Mouse (Mus musculus) ES-Bruce4 (cell line): ENCODE results near the gene Slc33a1. TPM values are rescaled to one million over a fixed set of nuclear protein-coding genes. Genes with fewer than 3 reads are reported as not detected.

Source experiments
- H3K27ac ChIP-seq: 2 replicates; pipeline ENCODE4 v1.5.1; 2012; ENCODE audit warnings: low read length, inconsistent platforms; ENCODE audit not compliant: insufficient read depth
- H3K27me3 ChIP-seq: 2 replicates; pipeline ENCODE4 v1.6.1; 2012; ENCODE audit warnings: mild to moderate bottlenecking, low read length, inconsistent platforms; ENCODE audit not compliant: control insufficient read depth, poor library complexity, insufficient read depth, severe bottlenecking
- H3K36me3 ChIP-seq: 2 replicates; pipeline ENCODE4 v1.6.1; 2012; ENCODE audit warnings: inconsistent platforms, mild to moderate bottlenecking, low read length, moderate library complexity; ENCODE audit not compliant: control insufficient read depth, poor library complexity, insufficient read depth, severe bottlenecking
- H3K4me1 ChIP-seq: one replicate; pipeline ENCODE4 v1.8.1; 2011; ENCODE audit warnings: low read length; ENCODE audit not compliant: control insufficient read depth, insufficient read depth
- H3K4me3 ChIP-seq: 2 replicates; pipeline ENCODE4 v1.5.1; 2011; ENCODE audit warnings: low read depth, mild to moderate bottlenecking, low read length
- H3K9ac ChIP-seq: 2 replicates; pipeline ENCODE4 v1.6.1; 2012; ENCODE audit warnings: low read depth, mild to moderate bottlenecking, inconsistent platforms; ENCODE audit not compliant: poor library complexity, severe bottlenecking
- H3K9me3 ChIP-seq: replicated peaks from 2 replicates; pipeline ENCODE4 v1.6.1; 2012; ENCODE audit warnings: mild to moderate bottlenecking, low read length, inconsistent platforms; ENCODE audit not compliant: control insufficient read depth, poor library complexity, insufficient read depth, severe bottlenecking
- CTCF ChIP-seq: IDR thresholded peaks from one replicate; pipeline ENCODE4 v1.8.1; 2011; ENCODE audit warnings: low read depth, low read length
- EP300 ChIP-seq: IDR thresholded peaks from 2 replicates; pipeline ENCODE4 v1.6.1; 2011; ENCODE audit warnings: low read depth, low read length; ENCODE audit not compliant: insufficient read depth
- POLR2A ChIP-seq: IDR thresholded peaks from one replicate; pipeline ENCODE4 v1.8.1; 2011; ENCODE audit warnings: low read length; ENCODE audit not compliant: insufficient read depth
- polyA plus RNA-seq: library from polyadenylated mRNA; stranded (reverse); fragments of >200 nt; gene quantifications from 2 replicates; pipeline ENCODE4 v1.2.4, GENCODE M21; 2011; ENCODE audit warnings: low read depth; ENCODE audit not compliant: missing spikeins, insufficient read depth, insufficient read length

Gene Slc33a1
- 13.8 and 15.2 TPM in 2 replicates for polyA plus RNA-seq

GRCm38 (mm10) chr3:63964100-63964921, at the start of gene Slc33a1:
TSS of gene Slc33a1 (minus strand) at chr3:63964768.
- Histone ChIP-seq H3K4me1 (no peaks in the 10 kb centered on the region), H3K9ac (peak within 1 kb of the TSS; percentile 67), H3K27ac (no peak within 1 kb of the TSS), H3K36me3 (no peaks in the 10 kb centered on the region), H3K4me3 (peak within 1 kb of the TSS; percentile 61), H3K9me3 (no peaks in the 10 kb centered on the region), H3K27me3 (no peaks in the 10 kb centered on the region)
- TF ChIP-seq POLR2A: peak; percentile 28
- TF ChIP-seq EP300: peak; percentile 56; the same call in 1 of the 2 replicates
- TF ChIP-seq CTCF: no peak

GRCm38 (mm10) chr3:63988722-63989440, 24.3 kb upstream of the Slc33a1 start:
- H3K27me3 ChIP-seq: no peaks in the 10 kb centered on the region
- H3K36me3 ChIP-seq: peaks cover 52% of the 10 kb centered on the region
- H3K9ac ChIP-seq: no peak overlapping the region
- TF ChIP-seq POLR2A (no peak), CTCF (no peak), EP300 (no peak)
- H3K9me3 ChIP-seq: no peaks in the 10 kb centered on the region
- H3K4me1 ChIP-seq: no peaks in the 10 kb centered on the region
- H3K4me3 ChIP-seq: no peak overlapping the region
- H3K27ac ChIP-seq: no peak overlapping the region

GRCm38 (mm10) chr3:63986656-63987055, 22.1 kb upstream of the Slc33a1 start:
- Histone ChIP-seq H3K4me3 (no peak overlapping the region), H3K9me3 (no peaks in the 10 kb centered on the region), H3K36me3 (peaks cover 44% of the 10 kb centered on the region)

GRCm38 (mm10) chr3:63977895-63978294, 13.3 kb upstream of the Slc33a1 start:
- no peaks in the 10 kb centered on the region for H3K27me3 ChIP-seq
- H3K9me3 ChIP-seq: no peaks in the 10 kb centered on the region
- H3K9ac ChIP-seq: no peak overlapping the region
- no peak overlapping the region for H3K27ac ChIP-seq
- TF ChIP-seq POLR2A: no peak
- TF ChIP-seq CTCF: no peak
- no peak for TF ChIP-seq EP300
- peaks cover 12% of the 10 kb centered on the region for H3K36me3 ChIP-seq
- H3K4me3 ChIP-seq: no peak overlapping the region
- H3K4me1 ChIP-seq: no peaks in the 10 kb centered on the region

More at GRCm38 (mm10) chr3:63986656-63987055, 22.1 kb upstream of the Slc33a1 start:
- no peak overlapping the region for H3K9ac ChIP-seq
- no peak overlapping the region for H3K27ac ChIP-seq
- TF ChIP-seq EP300 (no peak), CTCF (no peak), POLR2A (no peak)
- no peaks in the 10 kb centered on the region for H3K4me1 ChIP-seq
- no peaks in the 10 kb centered on the region for H3K27me3 ChIP-seq

- Histone ChIP-seq H3K36me3 (peaks cover 9% of the 10 kb centered on the region), H3K27me3 (no peaks in the 10 kb centered on the region), H3K9ac (peak within 1 kb of the TSS; percentile 85), H3K4me3 (peak within 1 kb of the TSS; percentile 97), H3K4me1 (no peaks in the 10 kb centered on the region), H3K27ac (peak within 1 kb of the TSS; percentile 34), H3K9me3 (no peaks in the 10 kb centered on the region)
- TF ChIP-seq EP300 (no peak), CTCF (no peak), POLR2A (peak; percentile 70)
Observed at GRCm38 (mm10) chr3:63975955-63976908, 11.7 kb upstream of the Slc33a1 start, which contains the start of gene Gmps. TSS of gene Gmps (plus strand) at chr3:63976106.
